Mouse (Mus musculus) ES-Bruce4 (cell line): ENCODE measurements around the gene Atp6v0c.

Experiments
- CTCF ChIP-seq: IDR thresholded peaks from one replicate; pipeline ENCODE4 v1.8.1; 2011; ENCODE audit warnings: low read depth, low read length
- EP300 ChIP-seq: IDR thresholded peaks from 2 replicates; pipeline ENCODE4 v1.6.1; 2011; ENCODE audit warnings: low read depth, low read length; ENCODE audit not compliant: insufficient read depth
- POLR2A ChIP-seq: IDR thresholded peaks from one replicate; pipeline ENCODE4 v1.8.1; 2011; ENCODE audit warnings: low read length; ENCODE audit not compliant: insufficient read depth

DNA sequence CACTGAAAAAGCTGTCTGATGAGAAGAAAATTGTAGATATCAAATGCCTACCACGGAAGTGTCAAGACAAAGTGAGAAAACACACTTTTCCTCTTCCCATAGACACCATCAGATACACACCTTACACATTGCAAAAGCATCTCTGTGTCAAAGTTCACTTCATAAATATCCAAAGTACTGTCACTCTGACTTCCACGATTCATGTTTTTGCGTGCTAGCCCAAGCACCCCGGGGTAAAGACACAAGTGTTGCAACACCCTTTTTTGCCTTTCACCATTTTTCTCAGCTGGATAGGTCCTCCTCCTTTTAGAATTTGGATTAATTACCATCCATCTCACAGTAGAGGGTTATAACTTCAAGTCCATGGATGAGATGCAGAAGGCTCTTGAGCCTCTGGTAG is 29.5 kb downstream of the Atp6v0c start:
- TF ChIP-seq CTCF (no peak), POLR2A (no peak), EP300 (no peak)
